Mouse (Mus musculus) gastrocnemius, postnatal 10 days (tissue): ENCODE measurements around the gene Elmo2. TPM values are rescaled to one million over a fixed set of nuclear protein-coding genes. Genes with fewer than 3 reads are reported as not detected.

Experiments
- DNase-seq: peaks from one replicate; pipeline ENCODE4 v3.0.0; 2021; ENCODE audit warnings: mixed read lengths
- total RNA-seq, 2 experiments: library from RNA; stranded (reverse); gene quantifications; 2 replicates each; pipeline ENCODE4 v1.2.3; 2021

The Elmo2 gene
- total RNA-seq, 2 experiments from 2014 or later: 20.3 to 24.3 TPM

GRCm38 (mm10) chr2:165296571-165296970 lies 29.7 kb downstream of the Elmo2 start:
- DNase-seq: peak; percentile 40

- peak; percentile 77 for DNase-seq
Measured at GRCm38 (mm10) chr2:165288315-165289031, 37.8 kb downstream of the Elmo2 start.

- DNase-seq: peak; percentile 94
Measured at GRCm38 (mm10) chr2:165287202-165287984, 38.9 kb downstream of the Elmo2 start, which contains the start of gene Slc35c2. Gene Slc35c2, minus strand, starts transcription at chr2:165287869.

- no peak for DNase-seq
Measured at GRCm38 (mm10) chr2:165286361-165287201, 39.7 kb downstream of the Elmo2 start.

- DNase-seq: no peak
Measured at GRCm38 (mm10) chr2:165285621-165286020, 40.7 kb downstream of the Elmo2 start.

- no peak for DNase-seq
Measured at GRCm38 (mm10) chr2:165285034-165285433, 41.2 kb downstream of the Elmo2 start.

- no peak for DNase-seq
Measured at GRCm38 (mm10) chr2:165284377-165284776, 41.9 kb downstream of the Elmo2 start.

- DNase-seq: no peak
Measured at GRCm38 (mm10) chr2:165283644-165284043, 42.6 kb downstream of the Elmo2 start.

GRCm38 (mm10) chr2:165281779-165282311 lies 44.4 kb downstream of the Elmo2 start:
- DNase-seq: no peak

GRCm38 (mm10) chr2:165279351-165279750 lies 46.9 kb downstream of the Elmo2 start:
- DNase-seq: no peak

- no peak for DNase-seq
Measured at GRCm38 (mm10) chr2:165277188-165277740, 49.0 kb downstream of the Elmo2 start.

GRCm38 (mm10) chr2:165275824-165276223 lies 50.5 kb downstream of the Elmo2 start:
- DNase-seq: peak; percentile 74

- no peak for DNase-seq
Measured at GRCm38 (mm10) chr2:165275124-165275640, 51.1 kb downstream of the Elmo2 start.

- no peak for DNase-seq
Measured at GRCm38 (mm10) chr2:165273589-165273988, 52.7 kb downstream of the Elmo2 start.

- DNase-seq: no peak
Measured at GRCm38 (mm10) chr2:165271326-165271725, 55.0 kb downstream of the Elmo2 start.

- no peak for DNase-seq
Measured at GRCm38 (mm10) chr2:165270858-165271257, 55.4 kb downstream of the Elmo2 start.

GRCm38 (mm10) chr2:165266739-165267138 lies 59.5 kb downstream of the Elmo2 start:
- no peak for DNase-seq

GRCm38 (mm10) chr2:165263861-165264260 lies 62.4 kb downstream of the Elmo2 start:
- no peak for DNase-seq

- DNase-seq: no peak
Measured at GRCm38 (mm10) chr2:165262274-165262990, 63.8 kb downstream of the Elmo2 start.

GRCm38 (mm10) chr2:165259859-165260258 lies 66.4 kb downstream of the Elmo2 start:
- no peak for DNase-seq

- DNase-seq: no peak
Measured at GRCm38 (mm10) chr2:165258321-165258720, 68.0 kb downstream of the Elmo2 start.
